Mouse (Mus musculus) MEL (cell line): ENCODE results near the gene Rbck1. TPM values are rescaled to one million over a fixed set of nuclear protein-coding genes. Genes with fewer than 3 reads are reported as not detected.

Source experiments
- DNase-seq: peaks from one replicate; pipeline ENCODE4 v3.0.0; 2011; ENCODE audit warnings: low read depth, low spot score
- H3K27ac ChIP-seq: 2 replicates; pipeline ENCODE4 v1.5.1; 2012; ENCODE audit warnings: low read depth, mild to moderate bottlenecking, control low read depth, low read length, moderate library complexity; ENCODE audit not compliant: control insufficient read depth
- H3K27me3 ChIP-seq, 2 experiments: fragments of 150-350 bp in 1 of 2; sonication (generic) in 1 of 2; 2 replicates each; pipeline ENCODE4 v1.6.1; 2012; ENCODE audit warnings: low read length in 2 of 2, mild to moderate bottlenecking in 2 of 2, improper control_type of control experiment in 1 of 2, moderate library complexity in 1 of 2; ENCODE audit not compliant: insufficient read depth in 2 of 2, control insufficient read depth in 1 of 2
- H3K36me3 ChIP-seq, 2 experiments: 2 replicates each; pipeline ENCODE4 v1.6.1; 2012 to 2014; ENCODE audit warnings: low read length in 2 of 2, improper control_type of control experiment in 1 of 2, inconsistent platforms in 1 of 2, mild to moderate bottlenecking in 1 of 2; ENCODE audit not compliant: insufficient read depth in 2 of 2, control insufficient read depth in 1 of 2
- H3K4me1 ChIP-seq, 2 experiments: fragments of 150-350 bp in 1 of 2; sonication (generic) in 1 of 2; 2 replicates each; pipeline ENCODE4 v1.6.1; 2012; ENCODE audit warnings: low read length in 2 of 2, improper control_type of control experiment in 1 of 2, mild to moderate bottlenecking in 1 of 2; ENCODE audit not compliant: insufficient read depth in 2 of 2, control insufficient read depth in 1 of 2
- H3K4me3 ChIP-seq, 2 experiments: fragments of 150-350 bp in 1 of 2; sonication (generic) in 1 of 2; 2 replicates each; pipeline ENCODE4 v1.5.1; 2012; ENCODE audit warnings: low read depth in 2 of 2, low read length in 2 of 2, mild to moderate bottlenecking in 2 of 2, moderate library complexity in 2 of 2, control low read depth in 1 of 2, improper control_type of control experiment in 1 of 2; ENCODE audit not compliant: control insufficient read depth in 1 of 2, insufficient read depth in 1 of 2
- H3K79me2 ChIP-seq: 2 replicates; pipeline ENCODE4 v1.6.1; 2012; ENCODE audit warnings: mild to moderate bottlenecking, low read length, moderate library complexity; ENCODE audit not compliant: control insufficient read depth, poor library complexity, insufficient read depth
- H3K9ac ChIP-seq: 2 replicates; pipeline ENCODE4 v1.6.1; 2012; ENCODE audit warnings: low read depth, mild to moderate bottlenecking, control low read depth, low read length, moderate library complexity; ENCODE audit not compliant: control insufficient read depth, poor library complexity, severe bottlenecking
- H3K9me3 ChIP-seq: fragments of 150-350 bp; sonication (generic); replicated peaks from 2 replicates; pipeline ENCODE4 v1.6.1; 2012; ENCODE audit warnings: mild to moderate bottlenecking, low read length, improper control_type of control experiment, moderate library complexity; ENCODE audit not compliant: insufficient read depth
- BHLHE40 ChIP-seq: IDR thresholded peaks from 2 replicates; pipeline ENCODE4 v1.6.1; 2012; ENCODE audit warnings: low read depth, mild to moderate bottlenecking, inconsistent platforms, low read length, improper control_type of control experiment, borderline replicate concordance
- CHD1 ChIP-seq: IDR thresholded peaks from 2 replicates; pipeline ENCODE4 v1.6.1; 2012; ENCODE audit warnings: low read depth, mild to moderate bottlenecking, inconsistent platforms, low read length, improper control_type of control experiment
- CHD2 ChIP-seq: IDR thresholded peaks from 2 replicates; pipeline ENCODE4 v1.6.1; 2011; ENCODE audit warnings: low read length, improper control_type of control experiment
- E2F4 ChIP-seq: IDR thresholded peaks from 2 replicates; pipeline ENCODE4 v1.6.1; 2011; ENCODE audit warnings: low read depth, low read length, improper control_type of control experiment, borderline replicate concordance
- GABPA ChIP-seq: IDR thresholded peaks from 2 replicates; pipeline ENCODE4 v1.6.1; 2012; ENCODE audit warnings: low read depth, mild to moderate bottlenecking, inconsistent platforms, low read length, improper control_type of control experiment, moderate library complexity
- HCFC1 ChIP-seq: IDR thresholded peaks from 2 replicates; pipeline ENCODE4 v1.6.1; 2012; ENCODE audit warnings: low read depth, mild to moderate bottlenecking, inconsistent platforms, low read length, improper control_type of control experiment, moderate library complexity
- JUND ChIP-seq: IDR thresholded peaks from 2 replicates; pipeline ENCODE4 v1.6.1; 2011; ENCODE audit warnings: low read depth, mild to moderate bottlenecking, improper control_type of control experiment, low read length
- MAFK ChIP-seq: IDR thresholded peaks from 2 replicates; pipeline ENCODE4 v1.6.1; 2011; ENCODE audit warnings: low read depth, mild to moderate bottlenecking, low read length, improper control_type of control experiment, borderline replicate concordance
- MAZ ChIP-seq: IDR thresholded peaks from 2 replicates; pipeline ENCODE4 v1.6.1; 2012; ENCODE audit warnings: low read depth, mild to moderate bottlenecking, inconsistent platforms, low read length, improper control_type of control experiment
- MYC ChIP-seq: IDR thresholded peaks from 2 replicates; pipeline ENCODE4 v1.6.1; 2011; ENCODE audit warnings: low read depth, mild to moderate bottlenecking, low read length, improper control_type of control experiment, moderate library complexity
- NELFE ChIP-seq: IDR thresholded peaks from 2 replicates; pipeline ENCODE4 v1.6.1; 2011; ENCODE audit warnings: low read depth, low read length, improper control_type of control experiment
- NRF1 ChIP-seq: IDR thresholded peaks from 2 replicates; pipeline ENCODE4 v1.6.1; 2014; ENCODE audit warnings: low read depth, mild to moderate bottlenecking, inconsistent platforms, low read length, improper control_type of control experiment, moderate library complexity; ENCODE audit not compliant: poor library complexity, insufficient read depth, severe bottlenecking
- POLR2A ChIP-seq, 2 experiments: IDR thresholded peaks; 2 replicates each; pipeline ENCODE4 v1.6.1; 2011 to 2012; ENCODE audit warnings: low read length in 2 of 2, mild to moderate bottlenecking in 2 of 2, control low read depth in 1 of 2, improper control_type of control experiment in 1 of 2, low read depth in 1 of 2, moderate library complexity in 1 of 2; ENCODE audit not compliant: control insufficient read depth in 1 of 2, insufficient read depth in 1 of 2, poor library complexity in 1 of 2
- POLR2AphosphoS2 ChIP-seq: IDR thresholded peaks from 2 replicates; pipeline ENCODE4 v1.6.1; 2011; ENCODE audit warnings: low read length, improper control_type of control experiment
- POLR2AphosphoS5 ChIP-seq: IDR thresholded peaks from 2 replicates; pipeline ENCODE4 v1.6.1; 2012; ENCODE audit warnings: low read depth, borderline replicate concordance, mild to moderate bottlenecking, inconsistent platforms, low read length, moderate library complexity, mixed read lengths
- RCOR1 ChIP-seq: IDR thresholded peaks from 2 replicates; pipeline ENCODE4 v1.6.1; 2012; ENCODE audit warnings: low read depth, mild to moderate bottlenecking, inconsistent platforms, low read length, improper control_type of control experiment
- SIN3A ChIP-seq: IDR thresholded peaks from 2 replicates; pipeline ENCODE4 v1.6.1; 2012; ENCODE audit warnings: low read length, improper control_type of control experiment, inconsistent platforms
- SMC3 ChIP-seq: IDR thresholded peaks from 2 replicates; pipeline ENCODE4 v1.6.1; 2011; ENCODE audit warnings: low read depth, low read length, improper control_type of control experiment
- TAL1 ChIP-seq: IDR thresholded peaks from 2 replicates; pipeline ENCODE4 v1.6.1; 2012; ENCODE audit warnings: mild to moderate bottlenecking, inconsistent platforms, low read length, moderate library complexity, mixed read lengths
- TCF12 ChIP-seq: IDR thresholded peaks from 2 replicates; pipeline ENCODE4 v1.6.1; 2014; ENCODE audit warnings: low read depth, mild to moderate bottlenecking, inconsistent platforms, low read length, improper control_type of control experiment, moderate library complexity
- ZKSCAN1 ChIP-seq: IDR thresholded peaks from 2 replicates; pipeline ENCODE4 v1.6.1; 2012; ENCODE audit warnings: low read depth, mild to moderate bottlenecking, inconsistent platforms, low read length, improper control_type of control experiment, moderate library complexity
- ZMIZ1 ChIP-seq: IDR thresholded peaks from 2 replicates; pipeline ENCODE4 v1.6.1; 2012; ENCODE audit warnings: low read depth, mild to moderate bottlenecking, inconsistent platforms, low read length, improper control_type of control experiment, moderate library complexity
- ZNF384 ChIP-seq: IDR thresholded peaks from 2 replicates; pipeline ENCODE4 v1.6.1; 2012; ENCODE audit warnings: low read depth, mild to moderate bottlenecking, inconsistent platforms, low read length, improper control_type of control experiment
- polyA plus RNA-seq, 2 experiments: library from polyadenylated mRNA; stranded (reverse) in 1 of 2; unstranded in 1 of 2; fragments of >175 nt in 1 of 2; fragments of >200 nt in 1 of 2; gene quantifications; 2 replicates each; pipeline versions ENCODE4 v1.2.1 to v1.2.4; 2012; ENCODE audit warnings: low replicate concordance in 2 of 2, low read depth in 1 of 2; ENCODE audit not compliant: insufficient read length in 2 of 2, insufficient read depth in 1 of 2, missing spikeins in 1 of 2
- total RNA-seq: library from RNA; depleted of rRNA; stranded (reverse); fragments of 300-350 nt; gene quantifications from 2 replicates; pipeline ENCODE4 v1.2.3, GENCODE M21; 2012

Rbck1 gene
- total and polyA plus RNA-seq, 3 experiments = 90.9 to 162 (median 92.1) TPM

- peaks cover 28% of the 10 kb centered on the region for H3K79me2 ChIP-seq
- peaks cover 5 to 14% of the 10 kb centered on the region in 2 experiments for H3K4me1 ChIP-seq
- peaks cover 1 to 23% of the 10 kb centered on the region in 2 experiments; a peak in 3 of 4 replicates for H3K36me3 ChIP-seq
- TF ChIP-seq POLR2A (IDR thresholded peaks at IDR 0.05; ENCODE audit: control insufficient read depth in 1 of 2, insufficient read depth in 1 of 2, low read depth in 1 of 2, low read length in 2 of 2, poor library complexity in 1 of 2) = no peak
- no peak for TF ChIP-seq SIN3A
- no peak for TF ChIP-seq RCOR1
- TF ChIP-seq SMC3 = no peak
- TF ChIP-seq TAL1 = no peak
- TF ChIP-seq JUND = no peak
- no peak for TF ChIP-seq NRF1
- H3K9ac ChIP-seq = no peak overlapping the region
- no peaks in the 10 kb centered on the region for H3K9me3 ChIP-seq
- no peak overlapping the region for H3K4me3 ChIP-seq
- no peaks in the 10 kb centered on the region for H3K27me3 ChIP-seq
- no peak for DNase-seq
- no peak overlapping the region for H3K27ac ChIP-seq
These were observed 4.5 kb downstream of the Rbck1 start for GRCm38 (mm10) chr2:152327980-152328379.

DNA sequence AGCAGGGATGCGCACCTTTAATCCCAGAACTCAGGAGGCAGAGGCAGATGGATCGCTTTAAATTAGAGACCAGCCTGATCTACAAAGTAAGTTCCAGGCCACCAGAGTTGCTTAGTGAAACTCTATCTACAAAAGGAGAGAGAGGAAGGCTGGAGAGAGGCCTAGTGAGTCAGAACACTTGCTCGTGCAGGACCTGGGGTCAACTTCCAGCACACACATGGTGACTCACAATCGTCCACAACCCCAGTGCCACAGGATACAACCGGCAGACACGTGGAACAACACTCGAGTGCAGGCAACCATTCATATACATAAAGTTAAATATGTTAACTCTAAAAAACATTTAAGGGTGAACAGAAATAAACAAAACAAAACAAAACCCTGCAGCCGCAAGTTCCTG, 5.8 kb downstream of the Rbck1 start:
- Histone ChIP-seq H3K9ac (no peak overlapping the region), H3K9me3 (no peaks in the 10 kb centered on the region), H3K79me2 (peaks cover 21% of the 10 kb centered on the region), H3K4me3 (no peak overlapping the region), H3K4me1 (peaks cover 5 to 14% of the 10 kb centered on the region in 2 experiments), H3K27me3 (no peaks in the 10 kb centered on the region), H3K27ac (no peak overlapping the region), H3K36me3 (peaks cover 3 to 23% of the 10 kb centered on the region in 2 experiments; a peak in 3 of 4 replicates)
- TF ChIP-seq POLR2AphosphoS2 = no peak
- TF ChIP-seq MAFK = no peak
- no peak for TF ChIP-seq POLR2A (IDR thresholded peaks at IDR 0.05; ENCODE audit: control insufficient read depth in 1 of 2, insufficient read depth in 1 of 2, low read depth in 1 of 2, low read length in 2 of 2, poor library complexity in 1 of 2)
- TF ChIP-seq ZNF384 = no peak
- no peak for TF ChIP-seq CHD2
- no peak for TF ChIP-seq JUND
- TF ChIP-seq HCFC1 = no peak
- DNase-seq = no peak

GRCm38 (mm10) chr2:152326157-152326556, 6.3 kb downstream of the Rbck1 start:
- H3K79me2 ChIP-seq = peaks cover 16% of the 10 kb centered on the region
- peaks cover 3 to 23% of the 10 kb centered on the region in 2 experiments; a peak in 3 of 4 replicates for H3K36me3 ChIP-seq

More at GRCm38 (mm10) chr2:152326157-152326556, 6.3 kb downstream of the Rbck1 start:
- Histone ChIP-seq H3K9ac (no peak overlapping the region), H3K4me3 (no peak overlapping the region), H3K27ac (no peak overlapping the region), H3K27me3 (no peaks in the 10 kb centered on the region), H3K9me3 (no peaks in the 10 kb centered on the region), H3K4me1 (peaks cover 5 to 14% of the 10 kb centered on the region in 2 experiments)
- DNase-seq = no peak
- TF ChIP-seq E2F4 (no peak), TCF12 (no peak), SMC3 (no peak), GABPA (no peak), NELFE (no peak), MAZ (no peak), POLR2AphosphoS2 (no peak), MYC (no peak), POLR2AphosphoS5 (no peak), ZMIZ1 (no peak), JUND (no peak), CHD2 (no peak), ZKSCAN1 (no peak), BHLHE40 (no peak), CHD1 (no peak)
